Mouse (Mus musculus): ENCODE results near the gene Zmynd10.

- TF ChIP-seq POLR2A (IDR thresholded peaks at IDR 0.05; ENCODE audit: borderline replicate concordance, extremely low read depth, insufficient read depth, insufficient read length, poor library complexity, severe bottlenecking) (no peak), CTCF (IDR thresholded peaks at IDR 0.05; ENCODE audit: borderline replicate concordance, extremely low read depth, insufficient read depth, insufficient read length) (no peak)
Observed at GRCm38 (mm10) chr9:107511436-107511835, 35.7 kb upstream of the Zmynd10 start.

Measured in brain, embryonic 14.5 days (tissue).